Mouse (Mus musculus): ENCODE data around the gene Sh3pxd2b. TPM values are rescaled to one million over a fixed set of nuclear protein-coding genes. Genes with fewer than 3 reads are reported as not detected.

Gene Sh3pxd2b
- polyA plus RNA-seq, 1 experiment: not detected

DNA sequence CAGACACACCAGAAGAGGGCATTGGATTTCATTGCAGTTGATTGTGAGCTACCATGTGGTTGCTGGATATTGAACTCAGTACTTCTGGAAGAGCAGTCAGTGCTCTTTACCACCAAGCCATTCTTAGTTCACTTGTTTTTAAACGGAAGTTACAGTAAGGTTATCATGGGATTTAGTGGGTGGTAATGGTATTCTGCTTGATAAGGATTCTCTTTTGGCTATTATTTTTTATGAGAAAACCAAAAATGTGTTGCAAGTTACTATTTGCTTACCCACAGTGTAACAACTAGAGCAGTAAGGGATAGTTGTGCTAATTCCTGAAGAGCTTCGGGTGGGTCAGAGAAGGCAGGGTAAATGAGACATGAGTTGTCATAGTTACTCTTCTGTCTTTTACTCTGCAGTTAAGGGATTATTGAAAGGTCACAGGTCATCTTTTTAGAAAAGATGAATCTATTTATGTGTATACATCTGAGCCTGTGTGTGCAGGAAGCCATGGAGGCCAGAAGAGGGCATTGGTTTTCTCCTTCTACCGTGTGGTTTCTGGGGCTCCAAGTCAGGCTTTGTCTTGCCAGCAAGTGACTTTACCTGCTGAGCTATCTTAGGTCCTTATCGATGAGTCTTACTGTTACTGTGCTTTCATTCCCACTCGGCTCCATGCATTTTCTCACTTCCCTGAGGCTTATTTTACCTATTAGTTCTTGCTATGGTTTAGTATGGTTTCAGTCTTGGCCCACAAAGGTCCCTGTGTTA, 128.0 kb downstream of the Sh3pxd2b start:
- TF ChIP-seq GATA1 (IDR thresholded peaks at IDR 0.05; ENCODE audit: low read length): no peak

Other genes starting within 250 kb of the Sh3pxd2b start
- 8.8 and 10.0 TPM in 2 replicates for gene Il9r, start 147.5 kb upstream of the Sh3pxd2b start, polyA plus RNA-seq (2012)
- 64.7 and 88.1 TPM in 2 replicates for gene Snrnp25, start 142.4 kb upstream of the Sh3pxd2b start, polyA plus RNA-seq (2012)
- gene Rhbdf1, start 125.5 kb upstream of the Sh3pxd2b start, polyA plus RNA-seq (2012): 2.0 and 2.9 TPM in 2 replicates
- 17.3 and 21.5 TPM in 2 replicates for gene Mpg, start 121.3 kb upstream of the Sh3pxd2b start, polyA plus RNA-seq (2012)
- 73.0 and 113 TPM in 2 replicates for gene Nprl3, start 80.1 kb upstream of the Sh3pxd2b start, polyA plus RNA-seq (2012)
- not detected in 2 replicates for gene Hba-x, start 71.4 kb upstream of the Sh3pxd2b start, polyA plus RNA-seq (2012)
- gene Hba-a1, start 64.3 kb upstream of the Sh3pxd2b start, polyA plus RNA-seq (2012): 6,644 and 8,827 TPM in 2 replicates
- 0.12 and 0.42 TPM in 2 replicates for gene Hbq1b, start 60.9 kb upstream of the Sh3pxd2b start, polyA plus RNA-seq (2012)
- gene Hba-a2, start 51.3 kb upstream of the Sh3pxd2b start, polyA plus RNA-seq (2012): 2,838 and 3,812 TPM in 2 replicates
- not detected in 2 replicates for gene Hbq1a, start 47.8 kb upstream of the Sh3pxd2b start, polyA plus RNA-seq (2012)
- not detected in 2 replicates for gene Ubtd2, start 107.5 kb downstream of the Sh3pxd2b start, polyA plus RNA-seq (2012)
- gene Efcab9, start 184.3 kb downstream of the Sh3pxd2b start, polyA plus RNA-seq (2012): not detected in 2 replicates
- gene Stk10, start 185.5 kb downstream of the Sh3pxd2b start, polyA plus RNA-seq (2012): 30.0 and 30.8 TPM in 2 replicates